Mouse (Mus musculus) heart, postnatal 0 days (tissue): ENCODE data around the gene S100a16.

Experiments
- CTCF ChIP-seq: IDR thresholded peaks from 2 replicates; pipeline ENCODE4 v1.5.1; 2016; ENCODE audit warnings: antibody characterized with exemption, control low read depth, low read depth
- EP300 ChIP-seq: IDR thresholded peaks from 2 replicates; pipeline ENCODE4 v1.6.1; 2016; ENCODE audit warnings: antibody characterized with exemption, low read depth

DNA sequence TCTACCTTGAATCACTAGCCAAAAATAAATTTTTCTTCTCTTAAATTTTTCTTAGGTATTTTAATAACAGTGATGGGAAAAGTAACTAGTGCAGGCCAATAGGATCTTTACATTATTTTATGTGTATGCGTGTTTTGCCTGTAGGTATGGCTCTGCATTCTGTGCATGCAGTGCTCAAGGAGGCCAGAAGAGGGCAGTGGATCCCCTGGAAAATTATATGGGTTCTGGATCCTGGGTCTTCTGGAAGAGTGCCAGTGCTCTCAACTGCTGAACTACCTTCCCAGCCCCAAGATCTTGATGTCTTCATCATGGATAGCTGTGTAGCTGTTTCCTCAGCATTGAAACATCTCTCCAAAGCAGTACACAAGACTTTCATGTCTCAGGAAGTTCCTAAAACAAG, 45.1 kb downstream of the S100a16 start:
- TF ChIP-seq CTCF (no peak), EP300 (no peak)
